Mouse (Mus musculus): ENCODE measurements around the gene Prkn. TPM values are rescaled to one million over a fixed set of nuclear protein-coding genes. Genes with fewer than 3 reads are reported as not detected.

Gene Prkn
- total RNA-seq, 2 experiments from 2014 or later: 12.8 to 12.9 TPM

DNA sequence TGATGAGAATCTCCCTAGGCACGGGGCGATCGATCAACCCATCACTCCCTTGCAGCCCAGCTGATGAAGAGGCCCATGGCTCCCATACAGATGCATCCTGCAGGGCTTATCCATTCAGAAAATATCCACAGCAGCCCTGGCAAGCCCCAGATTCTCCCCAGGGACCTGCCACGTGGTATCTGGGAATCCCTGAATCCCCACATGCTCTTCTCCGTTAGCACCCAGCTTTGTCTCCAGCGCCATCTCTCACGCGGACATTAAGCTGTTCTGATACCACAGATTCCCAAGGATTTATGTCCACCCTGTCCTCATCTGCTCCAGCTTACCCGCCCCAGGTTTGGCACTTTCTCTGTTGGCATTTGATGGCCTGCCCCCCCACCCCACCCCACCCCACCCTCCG is 1225.9 kb downstream of the Prkn start:
- no peak for DNase-seq
- intact Hi-C loops (cut with DNase I; ENCODE audit: low total_unique reads): no loop called here

DNA sequence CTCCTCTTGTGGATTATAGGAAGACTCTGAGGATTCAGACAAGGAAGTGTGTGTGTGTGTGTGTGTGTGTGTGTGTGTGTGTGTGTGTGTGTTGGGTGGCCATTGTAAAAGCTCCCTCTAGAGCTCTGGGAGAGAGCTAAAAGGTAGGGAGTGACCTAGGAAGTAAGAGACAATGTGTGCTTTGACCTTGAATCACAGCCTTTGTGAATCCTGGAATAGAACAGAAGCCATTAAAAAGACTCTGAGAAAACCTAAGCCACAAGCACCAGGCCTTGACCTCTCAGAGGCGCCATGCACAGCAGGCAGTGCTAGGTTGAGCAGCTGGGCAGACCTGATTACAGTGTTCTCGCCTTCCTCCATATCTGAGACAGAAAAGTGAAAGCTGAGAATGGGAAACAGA is 1236.6 kb downstream of the Prkn start:
- intact Hi-C loops (cut with DNase I; ENCODE audit: low total_unique reads): no loop called here
- DNase-seq: no peak

- no peak for DNase-seq
- intact Hi-C loops (cut with DNase I; ENCODE audit: low total_unique reads): no loop called here
Observed at GRCm38 (mm10) chr17:12080656-12081495, 1240.7 kb downstream of the Prkn start.

DNA sequence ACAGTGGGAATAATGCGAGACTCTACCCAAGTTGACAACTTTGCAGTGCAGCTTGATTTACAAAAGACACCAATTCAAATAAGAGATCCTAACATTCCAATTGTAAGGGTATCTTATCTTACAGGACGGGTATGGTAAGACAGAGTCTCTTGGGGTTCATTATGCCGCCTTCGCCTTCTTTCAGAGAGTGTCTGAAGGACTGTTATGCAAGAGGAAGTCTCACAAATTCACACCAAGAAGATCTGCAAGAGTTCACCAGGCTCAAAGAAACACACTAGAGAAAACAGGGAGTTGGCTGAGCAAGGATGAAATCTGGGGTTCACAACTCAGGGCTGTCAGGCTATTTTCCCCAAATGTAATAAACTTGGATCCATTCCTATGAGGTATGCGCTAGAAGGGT is 1242.0 kb downstream of the Prkn start:
- intact Hi-C loops (cut with DNase I; ENCODE audit: low total_unique reads): no loop called here
- DNase-seq: no peak

DNA sequence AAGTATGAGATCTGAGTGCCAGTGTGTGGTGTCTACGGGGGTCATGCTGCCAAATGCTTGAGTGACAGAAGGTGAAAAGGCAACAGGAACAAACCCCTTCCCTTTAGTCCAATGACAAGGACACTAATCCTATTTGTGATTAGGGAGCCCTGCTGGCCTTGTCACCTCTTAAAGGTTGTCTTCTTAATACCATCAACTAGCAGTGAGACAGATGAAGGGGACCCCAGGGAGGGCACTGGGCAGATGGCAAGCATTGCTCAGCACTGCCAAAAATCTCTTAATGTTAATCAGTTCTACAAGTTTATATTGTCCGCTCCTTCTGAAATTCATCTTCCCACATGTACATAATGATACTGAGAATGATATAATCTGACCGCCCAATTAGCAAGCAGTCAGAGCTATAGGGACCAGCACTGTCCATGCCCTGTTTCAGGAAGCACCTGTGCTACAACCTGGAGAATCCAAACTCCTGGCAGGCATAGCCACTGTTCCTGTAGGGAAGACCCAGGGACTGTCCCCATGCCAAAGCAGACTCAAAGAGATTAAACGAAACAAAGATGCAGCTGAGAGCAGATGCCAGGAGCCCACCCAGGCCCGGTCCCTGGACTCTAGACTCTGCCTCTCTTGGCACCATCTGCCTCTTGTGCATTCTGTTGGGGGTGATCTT is 1250.2 kb downstream of the Prkn start:
- DNase-seq: no peak
- intact Hi-C loops (cut with DNase I; ENCODE audit: low total_unique reads): no loop called here

DNA sequence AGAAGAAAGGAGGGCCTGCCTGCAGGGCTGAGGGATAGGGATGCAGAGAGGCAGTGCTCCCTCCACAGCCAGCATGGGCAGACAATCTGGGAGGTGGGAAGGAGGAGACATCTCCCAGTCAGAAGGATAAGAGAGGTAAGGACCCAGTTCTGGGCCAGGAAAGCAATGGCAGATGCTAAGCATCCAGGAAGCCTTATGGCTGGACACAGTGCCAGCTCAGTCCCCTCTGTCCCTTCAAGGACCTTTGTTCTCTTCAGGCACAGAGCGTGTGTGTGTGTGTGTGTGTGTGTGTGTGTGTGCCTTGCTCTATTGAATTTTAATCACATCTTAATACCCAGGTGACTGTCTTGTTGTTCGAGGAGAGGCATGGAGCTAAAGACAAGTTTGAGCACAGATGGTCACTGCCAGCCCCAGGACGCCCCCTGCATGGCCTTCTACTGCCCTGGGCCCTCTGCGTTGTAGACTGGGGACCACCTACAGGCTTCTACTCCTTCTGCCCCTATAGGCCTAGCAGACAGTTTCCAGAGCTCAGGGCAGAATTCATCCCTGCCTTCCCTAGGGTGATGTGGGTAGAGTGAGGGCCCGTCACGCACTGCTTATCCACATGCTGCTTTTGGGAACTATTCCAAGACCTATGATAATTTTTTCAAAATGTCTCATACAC is 1252.8 kb downstream of the Prkn start:
- no peak for DNase-seq
- intact Hi-C loops (cut with DNase I; ENCODE audit: low total_unique reads): no loop called here

GRCm38 (mm10) chr17:12094016-12094415 is 1253.8 kb downstream of the Prkn start:
- intact Hi-C loops (cut with DNase I; ENCODE audit: low total_unique reads): no loop called here
- no peak for DNase-seq

DNA sequence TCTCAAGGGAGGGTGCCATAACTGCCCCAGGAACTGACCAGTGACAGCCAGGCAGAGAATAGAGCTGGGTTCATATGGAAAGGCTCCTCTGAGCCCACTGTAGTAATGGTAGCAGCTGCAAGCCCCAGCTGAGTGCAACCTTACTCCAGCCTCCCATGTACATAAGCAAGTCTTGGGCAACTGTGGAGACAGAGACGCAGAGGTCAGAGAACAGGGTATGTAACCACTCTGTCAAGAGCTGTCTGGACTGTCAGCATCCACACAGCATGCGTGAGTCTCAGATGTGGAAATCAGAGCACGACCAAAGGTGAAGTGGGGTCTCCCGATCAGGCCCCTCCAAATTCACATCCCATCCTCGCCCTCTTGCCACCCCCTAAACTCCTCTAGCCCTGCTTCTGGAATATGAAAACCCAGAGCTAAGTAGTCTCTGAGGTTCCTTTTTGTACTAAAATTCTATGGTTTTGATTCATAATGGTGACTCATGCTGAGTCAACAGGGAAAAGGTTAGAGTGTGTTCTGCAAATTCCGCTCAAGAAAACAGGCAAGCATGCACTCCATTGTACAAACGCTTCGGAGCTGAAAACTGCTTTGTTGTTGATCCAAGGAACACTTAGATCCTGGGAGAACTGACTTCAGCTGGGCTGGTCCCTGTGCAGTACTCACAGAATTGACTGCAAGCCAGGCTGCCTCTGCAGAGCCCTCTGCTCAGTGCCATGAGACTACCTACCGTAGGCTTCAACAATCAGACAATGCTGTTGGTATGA is 1254.8 kb downstream of the Prkn start:
- intact Hi-C loops (cut with DNase I; ENCODE audit: low total_unique reads): no loop called here
- DNase-seq: peak; percentile 11

DNA sequence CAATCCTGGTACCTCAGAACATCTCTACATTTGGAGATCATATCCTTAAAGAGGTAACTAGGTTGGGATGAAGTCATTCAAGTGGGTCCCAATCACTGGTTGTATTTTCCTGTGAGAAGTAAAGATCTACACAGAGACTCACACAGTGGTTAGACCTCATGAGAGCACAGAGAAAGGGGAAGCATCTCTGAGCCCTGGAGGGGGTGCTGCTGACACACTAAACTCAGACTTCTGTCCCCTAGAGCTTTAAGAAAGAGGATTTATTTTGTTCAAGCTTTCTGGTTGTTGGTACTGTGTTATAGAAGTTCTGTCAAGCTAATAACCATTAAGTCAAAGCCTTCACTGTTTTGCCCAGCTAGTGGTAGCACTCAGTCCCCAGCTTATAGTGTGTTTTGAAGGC is 1259.2 kb downstream of the Prkn start:
- intact Hi-C loops (cut with DNase I; ENCODE audit: low total_unique reads): no loop called here
- DNase-seq: no peak

DNA sequence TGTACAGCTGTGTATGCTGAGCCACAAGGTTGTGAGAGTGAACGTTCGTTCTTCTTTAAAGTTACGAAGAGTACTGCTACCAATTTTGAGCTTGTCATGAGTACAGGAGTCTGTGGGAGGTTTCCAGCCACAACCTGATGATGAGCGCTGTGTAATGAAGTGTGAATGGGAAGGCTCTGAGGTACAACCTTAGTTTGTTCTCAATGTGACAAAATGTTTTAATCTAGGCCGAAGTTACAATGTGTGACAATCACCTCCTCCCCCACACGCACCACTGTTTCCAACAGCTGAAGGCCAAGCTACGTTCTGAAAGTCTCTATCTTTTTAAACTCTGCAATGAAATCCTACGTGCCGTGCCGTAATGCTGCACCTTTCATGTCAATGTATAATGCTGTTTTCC is 1262.1 kb downstream of the Prkn start:
- intact Hi-C loops (cut with DNase I; ENCODE audit: low total_unique reads): loop anchor here (10.0 kb wide), 1 partner anchor 102 kb away; no protein-coding TSS in a partner anchor

DNA sequence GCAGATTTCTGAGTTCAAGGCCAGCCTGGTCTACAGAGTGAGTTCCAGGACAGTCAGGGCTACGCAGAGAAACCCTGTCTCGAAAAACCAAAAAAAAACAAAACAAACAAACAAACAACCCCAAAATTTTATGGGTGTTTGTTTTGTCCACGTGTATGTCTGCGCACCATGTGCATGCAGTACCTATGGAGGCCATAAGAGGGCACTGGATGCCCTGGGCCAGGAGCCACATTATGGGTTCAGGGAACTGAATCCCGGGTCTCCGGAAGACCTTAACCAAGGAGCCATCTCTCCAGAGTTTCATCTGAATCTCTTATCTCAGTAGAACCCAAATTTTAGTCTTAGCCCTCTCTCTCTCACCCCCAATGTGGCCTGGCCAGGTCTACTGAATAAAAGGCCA is 1263.6 kb downstream of the Prkn start:
- DNase-seq: no peak
- intact Hi-C loops (cut with DNase I; ENCODE audit: low total_unique reads): loop anchor here (10.0 kb wide), 1 partner anchor 101 kb away; no protein-coding TSS in a partner anchor

More for the DNA sequence above, 1262.1 kb downstream of the Prkn start:
- DNase-seq: no peak

DNA sequence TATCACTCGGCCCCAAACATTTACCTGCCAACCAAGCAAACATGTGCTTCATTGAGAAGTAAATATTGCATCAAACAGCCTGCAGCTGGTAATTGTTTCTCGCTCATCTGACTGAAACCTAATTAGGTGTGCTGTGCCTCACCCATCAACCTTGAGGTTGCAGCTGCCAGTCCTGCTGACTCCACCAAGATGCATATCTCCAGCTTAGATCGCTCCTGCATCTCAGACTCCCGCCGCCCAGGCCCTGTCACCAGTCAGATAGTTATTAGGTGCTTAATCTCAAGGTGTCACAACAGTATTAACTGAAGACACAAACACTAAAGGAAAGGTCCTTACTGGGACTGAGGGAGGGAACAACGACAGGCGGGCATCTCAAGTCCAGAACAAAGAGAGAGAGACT is 1264.1 kb downstream of the Prkn start:
- DNase-seq: no peak
- intact Hi-C loops (cut with DNase I; ENCODE audit: low total_unique reads): loop anchor here (10.0 kb wide), 1 partner anchor 101 kb away; no protein-coding TSS in a partner anchor

DNA sequence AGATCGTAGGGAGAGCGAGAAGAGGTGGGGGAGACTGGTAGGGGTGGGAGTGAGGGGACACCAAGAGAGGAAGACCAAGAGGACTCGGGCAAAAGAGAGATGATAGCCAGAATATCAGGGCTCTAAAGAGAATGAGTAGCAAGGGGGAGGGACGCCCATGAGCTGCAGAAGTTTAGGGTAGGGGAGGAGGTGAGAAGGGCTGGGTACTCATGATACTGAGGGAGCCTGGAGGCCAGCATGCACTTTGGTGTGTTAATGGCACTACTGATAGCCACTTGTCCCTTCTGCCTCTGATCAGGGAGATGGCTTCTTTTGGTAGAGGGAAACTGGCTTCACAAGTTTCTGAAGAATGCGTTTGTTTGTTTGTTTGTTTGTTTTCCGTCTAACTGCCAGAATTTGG is 1264.5 kb downstream of the Prkn start:
- intact Hi-C loops (cut with DNase I; ENCODE audit: low total_unique reads): loop anchor here (10.0 kb wide), 1 partner anchor 100 kb away; no protein-coding TSS in a partner anchor
- DNase-seq: no peak

- intact Hi-C loops (cut with DNase I; ENCODE audit: low total_unique reads): loop anchor here (10.0 kb wide), 1 partner anchor 99 kb away; no protein-coding TSS in a partner anchor
- DNase-seq: no peak
Observed at GRCm38 (mm10) chr17:12106255-12106654, 1266.1 kb downstream of the Prkn start.

Other genes with a start within 250 kb of the Prkn start
- 1 to 10 TPM; 1.8 to 2.2 TPM for gene Pacrg, start 73 bp upstream of the Prkn start, total RNA-seq (2021)

Data from gastrocnemius, postnatal 14 days (tissue).